Mouse (Mus musculus) adrenal gland, adult (tissue): ENCODE measurements at regions not wholly inside any gene's neighbourhood (a gene's known extent, or its start where the extent isn't known, plus 50 kb on each side); places are given as distances from the start of the nearest gene placed in this dataset.
A peak's percentile ranks its signal among the peaks of the same experiment; 100 is the strongest.

Experiments used
- DNase-seq, 2 experiments: peaks; one replicate each; pipeline ENCODE4 v3.0.0; 2022 to 2023; ENCODE audit warnings: low spot score in 1 of 2; ENCODE audit not compliant: inconsistent age in 2 of 2

DNA sequence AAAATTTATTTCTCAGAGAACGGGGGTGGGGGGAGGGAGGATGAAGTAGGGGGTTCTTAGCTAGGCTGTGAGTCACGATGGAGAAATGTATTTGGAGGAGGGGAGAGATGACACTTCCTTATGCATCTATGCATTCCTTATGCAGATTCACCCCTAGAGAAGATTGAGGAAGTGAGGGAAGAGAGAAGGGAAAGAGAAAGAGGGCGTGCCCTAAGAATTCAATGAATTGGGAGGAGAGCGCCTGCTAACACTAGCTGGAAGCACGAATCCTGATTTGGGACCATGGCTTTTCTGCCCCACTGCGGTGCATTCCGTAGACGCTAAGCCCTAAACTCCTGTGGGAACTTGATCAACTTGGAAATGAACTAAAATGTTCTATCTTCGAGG lies 56.1 kb downstream of the Foxi3 start:
- no peak for DNase-seq

DNA sequence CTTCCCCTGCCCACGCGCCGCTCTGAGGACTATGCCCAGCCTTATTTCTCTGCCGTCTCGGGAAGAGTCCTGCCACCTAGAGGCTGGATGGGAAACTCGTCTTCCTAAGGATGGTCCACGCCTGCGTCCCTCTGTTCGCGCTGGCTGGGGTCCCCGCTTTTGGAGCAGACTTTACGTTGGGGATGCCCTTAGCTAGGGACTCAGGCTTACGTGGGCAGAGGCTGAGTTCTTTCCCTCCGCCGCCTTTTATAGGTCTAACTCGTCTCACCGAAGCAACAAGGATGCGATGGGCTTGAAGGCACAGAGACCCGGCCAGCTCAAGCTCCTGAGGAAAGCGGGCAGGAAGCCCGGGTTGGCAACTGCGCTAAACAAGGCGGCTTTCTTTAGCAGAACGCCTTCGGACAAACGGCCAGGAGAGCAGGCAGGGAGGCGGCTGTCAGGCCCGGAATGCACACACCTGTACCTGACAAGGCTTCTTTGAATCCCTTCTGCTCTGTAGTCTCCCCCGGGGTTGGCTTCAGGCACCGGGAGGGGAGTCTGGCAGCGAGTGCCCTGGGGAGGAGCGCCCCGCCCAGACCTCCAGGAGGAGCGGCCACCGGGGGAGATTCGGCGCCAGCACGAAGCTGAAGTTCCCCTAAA lies 56.6 kb downstream of the Foxi3 start:
- DNase-seq: peak; percentile 11 to 65

DNA sequence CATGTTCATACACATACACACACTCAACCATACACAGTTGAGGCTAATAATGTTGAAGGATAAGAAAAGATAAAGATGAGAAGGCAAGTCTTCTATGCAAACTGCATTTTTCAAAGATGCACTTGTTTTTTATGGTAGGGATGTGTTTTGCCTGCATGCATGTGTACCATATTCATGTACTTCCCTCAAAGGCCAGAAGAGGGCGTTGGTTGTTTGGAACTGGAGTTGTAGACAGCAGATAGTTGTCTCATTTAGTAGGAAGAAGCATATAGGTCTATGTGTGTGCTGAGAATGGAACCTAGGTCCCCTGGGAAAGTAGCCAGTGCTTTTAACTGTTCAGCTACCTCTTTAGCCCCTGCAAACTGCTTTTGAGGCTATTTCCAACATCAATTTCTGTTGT lies 60.1 kb downstream of the Foxi3 start:
- DNase-seq: no peak

DNA sequence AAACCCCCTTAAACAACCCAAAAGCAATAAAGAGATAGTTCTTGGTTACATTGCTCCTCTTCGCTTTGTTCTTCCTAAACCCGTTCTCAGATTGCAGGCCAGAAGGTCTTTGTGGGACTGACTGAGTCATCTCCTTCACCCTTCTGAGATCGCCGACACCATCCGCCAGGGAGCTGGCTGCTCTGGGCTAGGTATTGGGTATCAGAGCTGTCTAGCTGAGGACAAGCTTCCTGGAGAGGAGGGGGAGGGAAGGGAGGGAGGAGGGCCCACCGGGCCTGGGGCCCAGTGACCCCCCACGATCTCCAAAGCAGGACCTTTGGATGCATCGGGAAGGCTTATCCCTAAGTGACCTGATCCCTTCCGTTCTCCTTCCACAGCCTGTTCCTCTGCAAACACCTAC lies 65.0 kb downstream of the Foxi3 start:
- DNase-seq: no peak

DNA sequence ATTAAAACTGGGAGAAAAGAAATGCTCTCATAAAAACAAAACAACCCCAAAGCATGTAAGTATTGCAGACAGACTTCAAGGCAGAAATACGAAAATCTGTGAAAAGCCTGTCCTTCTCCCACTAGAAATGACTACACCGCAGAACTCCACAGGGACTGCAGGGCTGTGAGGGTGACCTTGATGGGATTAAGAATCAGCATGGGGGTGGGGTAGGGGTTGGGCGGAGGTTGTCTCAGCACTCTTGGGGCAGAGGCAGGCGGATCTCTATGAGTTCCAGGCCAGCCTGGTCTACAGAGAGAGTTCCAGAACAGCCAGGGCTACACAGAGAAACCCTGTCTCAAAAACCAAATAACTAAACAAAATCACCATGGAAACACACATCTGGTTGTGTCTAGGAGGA lies 69.1 kb downstream of the Foxi3 start:
- DNase-seq: no peak

DNA sequence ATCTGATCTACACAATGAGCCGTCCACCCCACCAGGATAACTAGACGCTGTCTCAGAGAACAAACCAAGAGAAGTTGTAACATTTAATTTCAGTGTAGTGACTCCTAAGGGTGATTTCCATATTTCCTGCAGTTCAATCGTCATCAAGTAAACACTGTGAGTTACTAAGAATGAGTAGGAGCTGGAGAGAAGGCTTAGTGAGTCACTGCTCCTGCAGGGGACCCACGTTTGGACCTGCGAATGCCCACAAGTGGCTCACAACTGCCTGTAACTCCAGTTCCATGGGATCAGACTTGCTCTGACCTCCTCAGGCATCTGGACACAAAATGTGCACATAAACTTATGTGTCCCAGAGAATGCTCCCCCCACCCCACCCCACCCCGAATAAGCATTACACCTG lies 73.3 kb downstream of the Foxi3 start:
- no peak for DNase-seq

DNA sequence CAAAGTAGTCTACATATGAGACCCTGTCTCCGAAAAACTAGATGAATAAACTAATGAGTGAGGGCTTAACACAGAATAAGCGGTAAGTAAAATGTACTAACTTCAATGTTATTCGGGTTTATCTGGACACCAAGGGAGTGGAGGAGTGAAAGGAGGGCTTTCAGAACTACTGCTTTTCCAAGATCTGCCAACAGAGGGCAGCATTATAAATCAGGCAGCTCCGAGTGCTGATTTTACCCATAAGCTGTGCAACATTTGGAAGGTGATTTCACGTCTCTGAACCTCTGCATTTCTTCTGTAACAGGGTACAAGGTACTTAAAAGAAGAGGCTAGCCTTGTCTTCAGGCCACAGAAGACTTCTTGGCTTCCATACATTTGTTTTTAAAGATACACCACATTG lies 74.2 kb downstream of the Foxi3 start:
- peak; percentile 8 to 73 for DNase-seq

DNA sequence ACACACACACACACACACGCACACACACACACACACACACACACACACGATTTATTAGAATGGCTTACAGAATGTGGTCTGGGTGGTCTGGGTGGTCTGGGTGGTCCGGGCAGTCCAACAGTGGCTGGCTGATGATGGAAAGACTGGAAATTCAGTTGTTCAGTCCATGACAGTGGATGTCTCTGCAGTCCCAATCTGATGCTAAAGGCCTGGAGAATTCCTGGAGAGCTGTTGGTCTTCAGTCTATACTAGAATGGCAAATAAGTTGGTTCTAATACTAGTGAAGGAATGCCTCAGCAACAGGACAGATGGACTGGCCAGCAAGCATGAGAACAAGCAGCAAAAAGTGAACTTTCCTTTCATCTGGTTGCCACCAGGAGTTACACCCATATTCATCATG lies 87.9 kb downstream of the Foxi3 start:
- no peak for DNase-seq

DNA sequence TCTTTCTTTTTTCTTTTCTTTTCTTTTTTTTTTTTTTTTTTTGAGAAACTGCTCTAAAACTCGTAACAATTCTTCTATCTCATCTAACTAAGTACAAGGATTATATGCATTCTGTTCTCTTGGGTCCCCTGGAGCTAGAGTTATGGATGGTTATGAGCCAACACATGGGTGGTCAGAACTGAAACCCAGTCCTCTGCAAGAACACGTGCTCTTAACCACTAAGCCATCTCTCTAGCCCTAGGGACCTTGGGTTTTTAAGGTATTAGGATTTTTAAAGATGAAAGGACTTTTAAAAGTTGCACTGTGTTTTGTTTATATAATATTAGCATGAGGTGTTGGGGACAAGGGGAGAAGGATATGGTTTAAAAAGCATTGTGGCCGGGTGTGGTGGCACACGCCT lies 88.9 kb downstream of the Foxi3 start:
- no peak for DNase-seq

DNA sequence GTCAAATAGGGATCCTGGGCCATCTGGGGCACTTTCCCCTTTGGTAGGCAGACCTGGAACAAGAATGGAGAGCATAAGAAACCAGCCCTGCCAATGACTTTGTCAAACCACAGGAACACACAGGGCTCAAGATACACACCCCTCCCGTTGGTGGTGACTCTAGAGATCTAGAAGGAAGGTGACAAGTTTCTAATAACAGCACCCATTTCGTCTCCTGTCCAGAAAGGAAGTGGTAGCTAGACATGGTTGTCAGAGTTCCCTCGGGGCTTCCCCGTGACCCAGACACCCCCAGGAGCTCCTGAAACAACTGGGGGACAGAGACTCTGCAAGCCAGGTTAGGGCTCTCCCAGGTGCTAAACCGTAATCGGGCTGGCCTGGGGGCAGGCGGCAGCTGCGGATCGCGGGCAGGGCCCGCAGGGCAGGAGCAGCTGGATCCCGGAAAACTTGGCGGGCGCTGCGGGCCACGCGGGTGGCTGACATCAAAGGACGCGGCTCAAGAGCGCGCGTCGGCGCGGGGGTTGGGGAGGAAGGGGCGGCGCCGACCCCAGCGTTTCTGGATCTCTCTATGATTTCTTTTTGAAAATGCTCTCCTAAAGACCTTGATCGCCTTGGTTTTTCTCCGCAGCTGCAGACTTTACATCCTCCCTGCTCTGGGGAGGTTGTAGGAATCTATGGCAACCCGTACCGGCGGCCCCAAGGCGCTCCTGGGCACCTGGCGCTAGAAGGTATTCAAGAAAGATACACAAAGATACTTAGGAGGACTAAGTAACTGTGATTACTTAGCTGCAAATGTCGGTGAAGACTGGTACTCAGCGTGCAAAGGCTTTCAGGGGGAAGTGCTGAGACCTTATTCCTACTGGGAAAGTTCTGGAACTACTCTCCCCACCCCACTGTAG lies 92.1 kb downstream of the Foxi3 start:
- DNase-seq: peak in 1 of 2 experiments; percentile 37

DNA sequence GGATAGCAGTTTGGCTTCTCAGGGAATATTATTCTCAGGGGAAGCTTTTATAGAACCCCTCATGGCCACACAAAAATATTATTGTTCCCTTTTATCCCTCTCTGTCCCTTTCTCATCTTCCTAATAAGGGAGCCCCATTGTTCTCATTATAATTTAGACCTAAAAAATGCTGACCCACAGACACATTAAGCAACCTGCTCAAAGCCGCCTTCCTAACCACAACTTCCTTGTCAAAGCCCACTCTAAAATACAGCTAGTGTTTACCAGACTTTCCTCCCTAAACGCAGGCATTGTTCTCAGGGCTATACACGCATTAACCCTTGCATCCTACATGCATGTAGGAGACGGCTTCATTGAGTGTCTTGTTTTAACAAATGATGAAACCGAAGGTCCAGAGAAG lies 93.9 kb downstream of the Foxi3 start:
- no peak for DNase-seq

DNA sequence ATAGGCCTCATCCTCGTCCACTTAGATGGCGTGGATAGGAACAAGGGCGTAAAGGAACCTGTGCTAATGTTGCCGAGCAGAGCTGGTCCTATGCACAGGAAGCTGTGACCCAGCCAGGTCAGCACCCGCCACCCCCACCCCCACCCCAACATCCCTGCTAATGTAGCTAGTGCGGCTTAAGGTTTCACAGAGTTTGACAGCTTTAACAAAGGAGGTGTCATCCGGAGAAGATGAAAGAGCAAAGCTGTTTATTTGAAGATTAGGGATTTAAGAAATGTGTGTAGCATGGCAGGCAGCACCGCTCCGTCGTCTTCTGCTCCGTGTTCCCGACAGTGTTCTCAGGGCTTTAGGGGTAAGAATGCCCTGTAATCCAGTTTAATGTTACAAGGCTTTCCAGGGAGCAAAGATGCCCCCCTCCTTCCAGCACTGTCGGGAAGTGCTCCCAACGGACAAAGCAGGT lies 93.5 kb downstream of the Thnsl2 start:
- DNase-seq: no peak

DNA sequence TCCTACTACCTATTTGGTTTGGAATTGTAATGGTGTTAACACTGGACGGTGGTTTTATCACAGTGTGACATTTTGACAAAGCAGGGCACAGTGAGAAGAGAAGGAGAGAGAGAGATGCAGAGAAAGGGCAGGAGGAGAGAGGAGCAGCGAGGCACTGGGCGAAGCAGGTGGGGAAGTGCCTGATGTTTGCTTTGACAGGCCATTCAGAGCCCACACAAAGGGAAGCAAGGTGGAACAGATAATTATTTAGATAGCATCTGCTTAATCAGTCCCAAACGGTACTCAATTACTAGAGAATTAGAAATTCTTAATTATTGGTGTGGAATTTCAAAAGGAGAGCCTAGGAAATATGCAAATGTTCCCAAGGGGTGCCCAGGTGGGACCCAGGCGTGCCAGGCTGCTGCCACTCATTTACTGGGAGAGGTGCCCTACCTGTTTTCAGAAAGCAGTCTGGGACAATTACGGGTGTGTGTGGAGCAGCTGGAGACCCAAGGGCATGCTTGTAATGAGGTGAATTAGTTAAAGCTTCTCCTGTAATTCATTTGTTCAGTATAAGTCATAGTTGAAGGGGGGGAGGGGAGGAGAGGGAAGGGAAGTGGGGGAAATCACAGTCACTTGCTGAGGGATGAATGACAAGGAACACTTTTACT lies 86.9 kb downstream of the Thnsl2 start:
- no peak for DNase-seq

DNA sequence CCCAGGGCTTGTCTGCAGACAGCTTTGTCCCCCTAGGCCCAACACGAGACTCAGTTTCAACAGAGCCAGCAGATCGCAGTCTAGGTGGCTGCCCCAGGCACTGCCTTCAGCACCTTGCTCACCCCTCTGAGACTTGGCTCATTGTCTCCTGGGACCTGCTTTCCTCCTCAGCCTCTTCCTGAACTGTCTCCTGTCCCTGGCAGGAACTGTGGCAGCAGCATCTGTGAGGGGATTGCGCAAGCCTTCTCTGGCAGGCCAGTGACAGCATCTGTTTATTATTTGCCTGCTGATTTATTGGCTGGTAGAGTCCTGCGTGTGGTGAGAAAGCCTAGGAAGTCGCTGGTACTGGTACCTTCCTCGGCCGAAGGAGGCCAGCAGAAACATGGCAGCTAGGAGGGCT lies 84.1 kb downstream of the Thnsl2 start:
- peak; percentile 29 to 60 for DNase-seq

DNA sequence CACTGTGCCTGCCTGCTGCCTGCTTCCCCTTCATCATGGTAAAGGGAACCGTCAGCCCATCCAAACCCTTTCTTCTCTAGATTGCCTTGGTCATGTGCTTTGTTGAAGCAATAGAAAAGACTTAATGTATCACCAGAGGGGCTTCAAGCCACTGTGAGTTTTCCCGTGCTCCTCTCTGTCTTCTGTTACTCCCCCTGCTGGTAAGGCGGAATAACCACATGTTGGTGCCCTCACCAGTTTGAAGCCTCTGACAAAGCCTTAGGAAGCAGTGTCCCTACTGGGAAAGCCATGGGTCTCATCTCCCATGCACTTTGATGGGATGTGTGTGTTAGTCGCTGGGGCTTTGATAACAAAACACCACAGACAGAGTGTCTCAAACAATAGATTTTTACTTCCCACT lies 81.3 kb downstream of the Thnsl2 start:
- DNase-seq: no peak

DNA sequence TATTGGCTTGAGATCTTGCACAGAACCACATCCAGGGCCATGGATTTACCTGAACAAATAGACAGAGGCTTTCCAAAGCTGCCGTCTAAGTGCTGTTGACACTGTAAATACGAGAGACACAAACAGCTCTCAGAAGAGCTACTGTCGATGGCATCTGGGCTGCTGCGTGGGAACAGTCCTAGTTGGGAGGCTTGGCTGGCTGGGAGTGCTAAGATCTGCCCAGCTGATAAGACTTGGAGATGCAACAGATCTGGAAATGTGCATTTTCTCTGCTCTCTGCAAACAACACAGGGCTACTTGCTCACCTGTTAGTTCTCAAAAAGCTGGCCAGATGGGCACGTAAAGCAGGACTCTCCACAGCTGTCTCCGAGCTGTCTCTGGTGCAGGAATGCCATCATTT lies 78.8 kb downstream of the Thnsl2 start:
- DNase-seq: no peak

DNA sequence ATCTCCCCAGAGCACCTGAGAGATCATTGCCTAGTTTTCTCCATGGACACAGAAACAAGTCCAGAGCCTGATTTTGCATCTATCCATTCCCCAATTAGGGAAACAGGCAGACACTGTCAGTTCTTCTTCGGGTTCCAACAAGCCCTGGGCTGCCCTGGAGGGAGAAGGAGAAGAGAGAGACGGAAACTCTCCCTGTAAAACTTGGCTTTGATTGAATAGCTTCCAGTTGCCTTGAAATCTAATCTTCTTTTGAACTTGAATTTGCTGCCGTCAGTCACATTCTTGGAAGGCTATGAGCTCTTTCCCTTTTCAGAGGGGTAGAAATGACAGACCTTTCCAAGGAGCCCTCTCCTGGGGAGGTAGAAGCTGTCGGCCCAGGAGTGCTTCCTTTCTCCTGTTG lies 75.0 kb downstream of the Thnsl2 start:
- DNase-seq: peak in 1 of 2 experiments; percentile 34

DNA sequence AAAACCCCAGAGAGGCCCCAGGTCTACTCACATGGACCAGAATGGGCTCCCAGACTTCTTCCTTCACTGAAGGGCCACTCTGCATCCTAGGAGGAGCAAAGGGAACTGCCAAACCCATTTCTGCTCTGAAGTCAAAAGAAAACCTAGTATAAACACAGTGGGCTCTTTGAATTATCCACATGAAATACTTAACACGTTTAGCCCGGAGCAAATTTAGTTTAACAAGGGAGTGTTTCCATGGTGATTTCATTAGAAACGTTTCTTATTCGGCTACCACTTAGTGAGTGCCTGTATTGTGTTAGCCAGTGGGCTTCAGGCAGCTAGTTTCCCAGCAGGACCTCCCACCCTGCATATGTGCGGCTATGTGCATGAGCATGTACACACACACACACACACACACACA lies 69.4 kb downstream of the Thnsl2 start:
- DNase-seq: no peak
